Mouse (Mus musculus) cerebellum, adult 2 months (tissue): ENCODE results near the gene Arl16.

Source experiments
- CTCF ChIP-seq: fragments of 200-500 bp; IDR thresholded peaks from 2 replicates; pipeline ENCODE4 v1.5.1; 2011; ENCODE audit warnings: low read depth, mild to moderate bottlenecking, control low read depth, low read length, moderate library complexity, borderline replicate concordance; ENCODE audit not compliant: insufficient read depth
- POLR2A ChIP-seq: fragments of 200-500 bp; IDR thresholded peaks from 2 replicates; pipeline ENCODE4 v1.6.1; 2011; ENCODE audit warnings: low read length, control low read depth, borderline replicate concordance; ENCODE audit not compliant: insufficient read depth

- no peak for TF ChIP-seq CTCF
- TF ChIP-seq POLR2A: no peak
Measured at GRCm38 (mm10) chr11:120492878-120493203, 25.4 kb upstream of the Arl16 start.
